Mouse (Mus musculus): Measurements from ENCODE around the gene Dlg2. TPM values are rescaled to one million over a fixed set of nuclear protein-coding genes. Genes with fewer than 3 reads are reported as not detected.

Dlg2 gene
- total RNA-seq, 2 experiments from 2014 or later: 319 to 325 TPM

DNA sequence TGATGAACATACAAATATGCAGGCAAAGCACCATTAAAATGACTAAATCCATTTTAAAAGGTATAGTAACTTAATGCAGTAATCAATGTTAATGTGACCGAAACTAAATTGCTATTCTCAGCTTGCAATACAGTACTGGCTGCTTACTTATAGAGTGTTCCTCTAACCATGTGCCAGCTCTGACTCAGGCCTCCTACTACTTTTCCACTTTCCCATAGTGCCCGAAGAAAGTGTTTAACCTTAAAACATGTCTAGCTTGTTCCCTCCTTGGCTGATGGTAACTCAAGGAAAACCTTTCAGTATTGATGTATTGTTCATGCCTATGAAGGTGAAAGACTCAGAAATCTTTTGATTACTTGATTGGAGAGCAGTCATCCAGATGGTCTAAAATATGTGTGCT lies 1686.7 kb downstream of the Dlg2 start:
- DNase-seq (ENCODE audit: low spot score in 2 of 2): peak in 1 of 2 experiments; percentile 27
- intact Hi-C loops (cut with DNase I): no loop called here

DNA sequence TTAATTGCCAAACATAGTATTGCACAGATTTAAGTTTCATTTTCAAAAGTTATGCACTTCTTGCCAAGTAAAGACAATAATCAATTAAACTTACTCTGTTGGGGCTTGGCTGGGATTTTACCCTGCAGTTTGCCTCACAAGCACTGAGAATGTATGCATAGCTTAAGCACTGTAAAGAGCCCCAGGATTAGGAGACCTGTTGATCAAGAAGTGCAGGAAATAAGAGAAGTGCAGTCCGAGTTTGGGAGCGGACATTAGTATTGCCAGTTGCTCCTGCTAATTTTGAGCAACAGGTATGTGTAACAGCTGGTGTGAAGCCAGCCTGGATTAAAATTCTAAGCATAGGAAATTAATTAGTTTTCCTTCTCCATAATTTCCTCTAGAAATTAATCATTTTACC lies 1687.8 kb downstream of the Dlg2 start:
- no peak for DNase-seq (ENCODE audit: low spot score in 2 of 2)
- intact Hi-C loops (cut with DNase I): no loop called here

DNA sequence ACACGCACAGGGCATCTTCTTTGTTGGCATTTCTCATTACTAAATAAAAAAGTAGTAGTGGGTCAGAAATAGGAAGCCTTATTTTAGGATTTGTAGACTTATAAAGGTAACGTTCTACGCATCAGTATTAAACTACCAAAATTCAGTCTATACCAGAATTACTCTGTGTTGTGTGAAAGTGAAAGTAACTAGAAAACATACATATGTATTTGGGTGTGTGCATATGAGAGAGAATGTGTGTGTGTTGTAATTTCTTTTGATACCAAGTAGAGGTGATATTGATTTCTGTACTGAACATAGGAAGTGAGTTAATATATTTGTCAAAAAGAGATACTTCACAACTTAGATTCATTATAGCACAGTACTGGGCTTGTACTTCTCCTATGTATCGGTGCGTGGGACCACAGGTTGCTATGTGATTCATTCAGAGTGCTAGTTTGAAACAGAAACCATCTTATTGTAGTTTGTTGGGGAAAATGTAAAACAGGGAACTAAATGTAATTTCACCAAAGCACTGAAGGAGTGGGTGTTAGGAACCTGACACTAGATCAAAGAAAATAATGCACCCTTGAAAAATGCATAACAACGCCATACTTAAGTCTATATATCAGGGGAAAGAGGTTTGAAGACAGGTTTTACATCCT lies 1688.5 kb downstream of the Dlg2 start:
- intact Hi-C loops (cut with DNase I): no loop called here
- DNase-seq (ENCODE audit: low spot score in 2 of 2): peak in 1 of 2 experiments; percentile 66

DNA sequence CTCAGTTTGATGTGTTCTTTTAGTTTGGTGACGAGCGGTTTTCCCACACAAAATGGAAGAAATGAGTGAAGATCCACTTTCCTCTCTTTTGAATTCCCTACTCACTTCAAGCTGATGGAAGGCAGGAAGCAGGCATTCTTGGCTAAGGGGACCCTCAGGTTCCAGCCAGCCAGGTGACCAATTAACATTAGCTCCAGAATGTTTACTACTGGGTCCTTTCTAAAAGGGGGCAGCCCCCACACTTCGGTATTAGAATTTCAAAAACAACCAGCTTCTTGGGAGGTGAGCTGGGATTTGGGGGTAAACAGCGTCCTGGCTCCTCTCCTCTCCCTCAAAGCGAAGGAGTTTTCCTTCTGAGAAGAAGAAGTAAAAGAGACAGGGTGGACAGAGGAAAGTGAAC lies 1703.6 kb downstream of the Dlg2 start:
- no peak for DNase-seq (ENCODE audit: low spot score in 2 of 2)
- intact Hi-C loops (cut with DNase I): no loop called here

DNA sequence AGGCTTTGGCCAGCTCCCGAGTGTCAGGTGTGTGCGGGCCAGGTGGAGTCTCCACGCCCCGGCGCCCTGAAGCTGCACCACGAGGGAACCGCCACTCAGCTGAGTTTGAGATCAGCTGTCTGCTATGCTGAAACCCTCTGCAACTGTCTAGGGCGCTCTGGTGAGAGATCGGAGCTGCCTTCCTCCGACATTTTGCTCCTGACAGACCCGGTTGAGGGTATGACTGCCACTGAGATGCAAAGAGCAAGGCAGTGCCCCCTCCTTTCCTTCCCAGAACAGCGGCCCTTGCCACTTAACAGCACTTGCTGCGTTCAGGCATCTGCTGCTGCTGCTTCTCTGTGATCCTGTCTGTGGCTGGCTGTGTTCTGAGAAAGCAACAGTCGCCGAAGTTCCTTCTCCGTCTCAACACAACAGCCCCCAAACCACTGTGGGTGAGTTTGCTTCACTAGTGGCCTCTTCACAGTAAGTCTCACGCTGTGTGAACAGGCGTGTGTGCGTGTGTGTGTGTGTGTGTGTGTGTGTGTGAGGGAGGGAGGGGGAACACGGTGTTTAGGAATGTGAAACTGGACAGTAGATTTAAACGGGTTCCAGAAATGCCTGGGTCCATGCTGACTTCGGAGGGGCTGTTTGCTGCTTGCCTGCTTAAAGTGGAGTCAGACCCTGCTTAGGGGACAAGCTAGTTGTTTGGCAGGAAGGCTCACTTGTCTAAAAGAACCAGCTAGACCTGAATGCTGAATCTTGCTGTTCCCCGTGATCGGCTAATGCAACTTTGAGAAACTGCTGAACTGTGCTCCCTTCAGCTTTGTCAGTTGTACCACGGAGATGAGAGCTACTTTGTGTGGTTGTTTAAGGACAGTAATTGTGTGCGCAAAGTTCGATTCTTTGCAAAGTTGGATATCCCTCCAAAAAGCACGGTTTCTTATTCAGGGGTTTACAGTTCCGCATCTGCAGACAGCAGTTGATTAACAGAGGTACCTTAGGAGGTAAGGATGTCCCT lies 1704.4 kb downstream of the Dlg2 start:
- intact Hi-C loops (cut with DNase I): no loop called here
- DNase-seq (ENCODE audit: low spot score in 2 of 2): no peak

DNA sequence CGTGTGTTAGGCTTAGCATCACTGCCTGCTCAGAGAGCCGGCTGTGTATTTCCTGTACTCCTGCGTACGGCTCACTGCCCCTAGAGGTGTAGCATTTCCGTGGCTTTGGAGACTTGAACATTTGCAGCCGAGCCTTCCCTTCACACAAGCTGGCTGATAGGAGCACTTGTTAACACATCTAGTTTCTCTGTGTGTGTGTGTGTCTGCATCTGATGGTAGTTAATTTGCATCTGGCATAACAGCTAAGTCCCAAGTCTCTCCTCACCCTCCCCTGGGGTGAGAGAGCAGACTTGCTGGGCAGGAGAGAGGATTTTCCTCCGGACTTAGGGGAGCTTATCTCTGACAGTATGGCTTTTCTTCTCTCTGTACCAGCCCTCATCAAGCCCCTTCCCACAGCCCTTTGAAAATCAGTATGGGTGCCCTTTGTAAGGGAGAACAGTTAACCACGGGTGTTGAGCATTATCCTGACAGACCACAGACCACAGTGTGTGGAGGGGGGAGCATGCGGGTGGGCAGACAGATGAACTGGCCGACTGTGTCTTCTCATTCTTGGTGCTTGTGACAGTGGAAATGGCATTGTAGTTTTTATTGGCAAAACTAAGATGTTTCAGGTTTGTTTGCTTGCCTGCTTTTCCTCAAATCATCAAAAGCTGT lies 1705.6 kb downstream of the Dlg2 start:
- intact Hi-C loops (cut with DNase I): no loop called here
- DNase-seq (ENCODE audit: low spot score in 2 of 2): no peak

DNA sequence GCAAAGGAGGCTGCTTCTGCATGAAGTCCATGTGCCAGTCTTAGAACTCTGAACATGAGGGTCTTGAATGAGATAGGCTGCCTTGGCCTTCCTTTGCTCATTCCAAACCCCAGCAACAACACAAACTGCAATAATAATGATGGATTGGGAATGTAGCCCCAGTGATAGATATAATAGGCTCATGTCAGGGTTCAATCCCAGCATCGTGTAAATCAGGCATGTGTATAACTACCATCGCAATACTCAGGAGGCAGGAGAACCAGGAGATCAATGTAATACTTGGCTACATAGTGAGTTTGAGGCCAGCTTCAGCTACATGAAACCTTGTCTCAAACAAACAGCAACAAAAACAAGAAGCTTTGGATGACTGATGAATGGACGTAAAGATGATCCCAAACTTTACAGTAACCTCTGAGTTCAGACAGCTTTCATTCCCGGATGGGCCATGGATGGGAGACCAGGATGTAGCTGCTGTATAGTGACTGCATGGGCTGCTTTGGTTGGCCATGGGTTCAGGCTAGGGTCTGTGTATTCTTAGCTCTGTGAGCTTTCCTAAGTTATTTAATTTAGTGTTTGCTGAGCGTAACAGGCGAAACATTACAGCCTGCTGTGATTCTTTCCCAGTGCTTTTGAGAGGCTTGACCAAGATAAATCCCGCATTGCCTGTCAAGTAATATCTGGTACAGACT lies 1708.0 kb downstream of the Dlg2 start:
- DNase-seq (ENCODE audit: low spot score in 2 of 2): no peak
- intact Hi-C loops (cut with DNase I): no loop called here

DNA sequence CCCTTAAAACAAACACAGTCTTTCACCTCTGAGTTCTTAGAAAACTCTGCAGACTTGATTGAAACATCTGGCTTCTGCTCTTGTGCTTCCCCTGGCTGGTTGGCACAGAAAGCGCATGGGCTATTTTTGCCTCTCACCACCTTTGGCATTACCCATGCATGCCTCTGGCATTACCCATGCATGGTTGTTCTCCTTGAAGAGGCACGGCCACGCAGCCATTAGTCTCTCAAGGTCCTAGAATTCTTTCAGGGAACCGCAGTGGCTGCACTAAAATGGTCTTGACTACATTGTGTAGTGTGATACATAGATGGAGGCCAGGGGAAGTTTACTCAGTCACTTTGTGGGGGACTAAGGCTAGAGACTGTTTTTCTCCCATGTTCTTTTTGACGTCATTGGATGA lies 1709.9 kb downstream of the Dlg2 start:
- intact Hi-C loops (cut with DNase I): no loop called here
- no peak for DNase-seq (ENCODE audit: low spot score in 2 of 2)

DNA sequence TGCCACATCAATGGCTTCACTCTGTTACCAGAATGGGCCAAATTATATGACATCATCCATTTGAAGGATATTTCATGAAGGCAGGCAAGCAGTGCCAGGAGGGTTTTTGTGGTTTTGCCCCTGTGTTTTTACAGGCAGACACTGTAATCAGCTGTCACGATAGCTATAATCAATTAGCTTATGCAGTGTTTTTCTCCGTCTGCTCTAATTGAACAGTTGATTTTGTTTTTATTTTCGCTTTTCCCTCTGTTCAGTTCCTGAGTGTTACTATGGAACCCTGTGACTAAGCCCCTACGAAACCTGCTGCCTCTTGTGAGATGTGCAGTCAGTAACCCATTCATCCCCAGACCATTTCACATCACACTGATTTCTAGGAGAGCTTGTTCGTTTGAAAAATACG lies 1712.7 kb downstream of the Dlg2 start:
- intact Hi-C loops (cut with DNase I): no loop called here

DNA sequence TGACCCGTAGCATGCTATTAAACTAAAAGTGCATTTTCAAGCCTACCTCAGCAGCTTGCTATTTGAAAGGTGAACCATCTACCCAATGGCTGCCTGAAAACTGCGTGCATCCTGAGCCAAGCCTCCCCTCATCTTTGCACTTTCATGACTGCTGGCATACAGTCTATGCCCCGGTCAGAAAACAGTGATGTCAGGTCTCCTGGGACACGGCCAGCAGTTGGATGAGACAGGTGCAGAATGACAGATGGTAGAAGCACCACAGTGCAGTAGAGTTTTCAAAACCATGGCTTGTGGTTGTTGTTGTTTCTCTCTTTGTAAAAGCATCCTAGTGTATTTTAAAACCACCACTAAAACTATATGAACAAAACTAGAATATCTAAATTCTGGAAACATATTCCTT lies 1719.5 kb downstream of the Dlg2 start:
- no peak for DNase-seq (ENCODE audit: low spot score in 2 of 2)
- intact Hi-C loops (cut with DNase I): no loop called here

More for the DNA sequence above, 1712.7 kb downstream of the Dlg2 start:
- DNase-seq (ENCODE audit: low spot score in 2 of 2): no peak

DNA sequence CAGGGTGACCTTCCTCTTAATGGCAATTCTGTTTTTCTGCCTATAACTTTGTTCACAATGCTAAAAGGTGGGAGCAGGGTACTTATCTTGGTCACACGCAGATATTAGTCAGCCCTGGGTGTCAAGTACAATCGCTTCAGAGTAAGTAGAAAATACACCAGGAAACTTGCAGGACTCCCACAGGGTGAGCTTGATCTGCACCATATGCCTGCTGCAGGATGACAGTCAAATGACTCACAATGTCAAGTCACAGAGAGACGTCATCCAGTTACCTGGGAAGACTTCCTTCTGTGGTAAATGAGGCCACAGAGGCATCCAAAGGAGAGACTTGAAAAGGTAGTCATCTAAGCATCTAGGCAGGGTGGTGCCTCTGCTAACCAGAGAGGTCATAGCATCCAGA lies 1721.1 kb downstream of the Dlg2 start:
- intact Hi-C loops (cut with DNase I): no loop called here
- DNase-seq (ENCODE audit: low spot score in 2 of 2): peak in 1 of 2 experiments; percentile 72

DNA sequence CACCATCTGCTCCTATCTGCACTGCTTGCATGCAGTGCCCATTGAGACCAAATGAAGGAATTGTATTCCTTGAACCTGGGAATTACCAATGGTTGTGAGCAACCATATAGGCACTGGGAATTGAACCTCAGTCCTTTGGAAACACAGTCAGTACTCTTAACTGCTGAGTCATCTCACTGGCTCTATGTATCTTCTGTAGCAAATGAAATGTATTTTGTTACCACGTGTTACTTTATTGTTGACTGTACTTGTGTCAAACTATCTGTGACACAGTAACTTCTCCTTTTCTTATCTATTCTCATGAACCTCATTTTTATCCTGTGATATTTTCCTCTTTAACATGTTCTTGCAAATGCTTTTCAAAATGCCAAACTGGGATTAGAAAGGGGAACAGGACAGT lies 1722.7 kb downstream of the Dlg2 start:
- no peak for DNase-seq (ENCODE audit: low spot score in 2 of 2)
- intact Hi-C loops (cut with DNase I): no loop called here

DNA sequence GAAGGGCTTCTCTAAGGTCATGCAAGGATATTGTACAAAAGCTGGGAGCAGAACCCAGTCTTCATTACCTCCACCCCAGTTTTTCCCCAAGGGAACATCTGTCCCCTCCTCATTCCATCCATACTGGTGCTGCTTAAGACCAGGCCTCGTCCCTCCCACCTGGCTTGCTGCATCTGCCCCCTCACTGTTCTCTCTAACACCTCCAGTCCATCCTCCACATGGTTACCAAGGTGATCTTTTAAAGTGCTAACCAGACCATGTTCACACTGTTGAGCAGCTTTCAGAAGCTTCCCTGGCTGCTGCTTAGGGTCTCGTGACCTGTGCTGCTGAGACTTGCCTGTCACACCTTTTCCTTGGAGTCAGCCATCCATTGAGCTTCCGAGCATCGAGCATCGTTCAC lies 1734.2 kb downstream of the Dlg2 start:
- DNase-seq (ENCODE audit: low spot score in 2 of 2): peak in 1 of 2 experiments; percentile 68

DNA sequence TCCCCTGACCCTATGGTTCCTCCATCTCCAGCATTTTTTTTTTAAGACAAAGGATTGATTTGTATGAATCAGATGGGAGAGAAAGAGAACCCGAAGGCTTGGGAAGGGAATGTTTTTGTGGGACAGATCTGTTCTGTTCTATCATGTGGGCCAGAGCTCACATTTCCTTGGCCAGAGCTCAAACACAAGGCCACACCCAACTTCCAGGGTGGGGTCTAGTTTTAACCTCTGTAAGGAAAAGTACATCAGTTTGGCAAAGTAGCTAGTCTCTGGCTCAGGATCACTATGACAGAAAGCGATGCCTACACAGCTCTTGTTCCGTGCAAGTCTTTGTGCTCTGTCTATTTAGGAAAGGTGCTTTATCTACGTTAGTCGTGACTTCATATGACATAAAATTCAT lies 1737.3 kb downstream of the Dlg2 start:
- no peak for DNase-seq (ENCODE audit: low spot score in 2 of 2)
- intact Hi-C loops (cut with DNase I): loop anchor here (10.0 kb wide), 1 partner anchor 89 kb away; no protein-coding TSS in a partner anchor

More for the DNA sequence above, 1734.2 kb downstream of the Dlg2 start:
- intact Hi-C loops (cut with DNase I): loop anchor here (10.0 kb wide), 1 partner anchor 86 kb away; no protein-coding TSS in a partner anchor

DNA sequence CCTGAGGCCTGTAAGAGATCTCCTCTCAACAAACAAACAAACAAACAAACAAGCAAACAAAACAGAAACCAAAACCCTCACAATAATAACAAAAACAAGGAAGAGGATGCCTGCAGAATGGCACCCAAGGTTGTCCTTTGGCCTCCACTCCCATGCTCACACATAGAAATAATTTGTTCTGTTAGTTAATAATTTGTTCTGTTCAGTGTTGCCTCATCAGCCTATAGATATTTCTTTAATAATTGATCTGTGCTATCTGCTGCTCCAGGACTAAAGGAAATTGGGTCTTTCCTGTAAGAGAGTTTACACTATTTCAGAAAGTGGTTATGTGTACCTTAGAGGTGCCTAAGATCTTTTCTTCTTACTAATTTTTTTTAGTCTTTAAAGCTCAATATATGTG lies 1741.7 kb downstream of the Dlg2 start:
- DNase-seq (ENCODE audit: low spot score in 2 of 2): no peak
- intact Hi-C loops (cut with DNase I): loop anchor here (10.0 kb wide), 1 partner anchor 93 kb away; no protein-coding TSS in a partner anchor

DNA sequence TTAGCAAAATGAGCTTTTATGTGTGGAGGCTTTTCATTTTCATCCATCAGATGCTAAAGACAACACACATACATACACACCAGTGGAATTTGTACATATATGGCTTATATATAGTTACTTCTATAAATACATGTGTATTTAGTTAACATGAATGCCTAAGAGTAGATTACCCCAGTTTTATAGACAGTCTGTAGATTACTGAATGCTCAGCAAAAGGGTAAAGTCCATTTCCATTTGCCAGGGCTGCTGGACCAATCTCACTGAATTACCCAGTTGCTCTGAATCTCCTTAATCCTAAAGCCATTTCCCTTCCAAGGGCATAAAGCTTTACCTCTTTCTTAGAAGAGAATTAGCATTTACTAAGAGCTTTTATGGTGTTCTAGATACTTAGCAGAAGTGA lies 1744.1 kb downstream of the Dlg2 start:
- no peak for DNase-seq (ENCODE audit: low spot score in 2 of 2)
- intact Hi-C loops (cut with DNase I): no loop called here

DNA sequence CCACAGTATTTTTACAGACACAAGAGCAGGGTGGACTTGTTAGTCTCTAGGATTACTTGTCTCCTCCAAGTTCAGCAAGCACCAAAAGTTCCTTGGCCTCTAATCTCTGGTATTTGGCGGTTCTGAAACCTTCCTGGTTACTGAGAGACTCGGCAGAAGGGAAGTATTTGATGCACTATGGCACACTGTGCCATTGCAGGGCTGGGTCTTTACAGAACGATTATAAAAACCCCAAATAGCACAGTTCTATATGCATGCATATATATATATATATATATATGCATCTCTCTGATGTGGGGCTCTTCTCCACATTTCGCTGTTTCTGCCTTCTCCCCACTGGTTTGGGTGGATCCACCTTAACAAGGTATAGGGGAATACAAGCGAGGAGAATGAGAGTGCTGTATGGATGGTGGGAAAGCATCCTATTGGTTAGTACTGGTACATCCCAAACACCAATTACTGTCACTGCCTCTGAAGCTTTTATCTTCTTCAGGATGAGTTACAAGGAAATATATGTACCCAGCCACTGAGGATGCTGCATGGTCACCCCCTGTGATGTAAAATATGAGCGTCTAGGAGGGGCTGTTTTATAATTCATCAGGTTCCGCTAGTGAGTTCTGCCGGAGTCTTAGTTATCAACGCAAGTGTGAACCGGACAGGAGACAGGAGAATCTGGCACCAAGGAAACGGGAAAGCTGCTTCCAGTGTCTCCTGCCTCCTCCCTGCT lies 1758.2 kb downstream of the Dlg2 start:
- intact Hi-C loops (cut with DNase I): no loop called here
- DNase-seq (ENCODE audit: low spot score in 2 of 2): peak; percentile 37 to 67

DNA sequence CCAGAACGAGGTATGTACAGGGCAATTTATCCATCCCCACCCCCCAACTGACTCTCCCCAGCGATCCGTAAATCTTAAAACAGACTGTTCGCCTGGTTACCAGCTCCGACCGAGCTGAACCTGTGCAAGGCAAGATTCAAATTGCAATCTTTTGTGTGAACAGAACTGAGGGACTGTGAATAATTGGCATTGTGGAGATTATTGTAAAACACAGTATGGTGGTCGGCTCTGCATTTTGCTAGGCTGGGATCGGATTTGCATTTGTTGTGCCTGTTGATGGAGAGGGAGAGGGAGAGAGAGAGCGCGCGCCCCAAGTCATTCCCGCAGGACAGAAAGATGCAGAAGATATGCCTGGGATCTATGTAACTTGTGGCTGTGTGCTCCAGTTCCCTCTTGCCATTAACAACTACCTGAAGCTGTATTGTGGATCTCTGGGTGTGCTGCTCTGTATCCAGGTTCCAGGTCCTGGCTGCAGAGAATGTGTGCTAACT lies 1759.1 kb downstream of the Dlg2 start:
- intact Hi-C loops (cut with DNase I): no loop called here
- DNase-seq (ENCODE audit: low spot score in 2 of 2): peak; percentile 33 to 43

DNA sequence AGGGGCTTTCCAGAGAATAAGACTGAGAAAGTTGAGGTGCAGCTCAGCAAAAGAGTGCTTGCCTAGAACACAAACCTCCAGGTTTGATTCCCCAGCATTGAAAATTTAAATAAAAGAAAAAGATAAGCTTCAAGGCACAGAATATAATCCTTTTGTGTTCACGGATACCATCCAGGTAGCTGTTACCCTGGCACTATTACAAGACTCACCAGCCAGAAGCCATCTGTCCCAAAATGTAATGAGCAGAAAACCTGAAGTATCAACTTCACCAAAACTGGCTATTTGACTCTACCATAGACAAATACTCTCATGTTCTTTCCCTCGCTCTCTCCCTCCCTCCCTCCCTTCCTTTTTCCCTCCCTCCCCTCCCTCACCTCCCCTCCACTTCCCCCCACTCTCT lies 1764.4 kb downstream of the Dlg2 start:
- DNase-seq (ENCODE audit: low spot score in 2 of 2): no peak
- intact Hi-C loops (cut with DNase I): no loop called here

Measured in left cerebral cortex, postnatal 25 days (tissue).